Mouse (Mus musculus) Patski (cell line): ENCODE data around the gene 3110082J24Rik. TPM values are rescaled to one million over a fixed set of nuclear protein-coding genes. Genes with fewer than 3 reads are reported as not detected.

Experiments used
- ATAC-seq: fragments of 100-300 bp; one replicate; pipeline ENCODE4 v1.8.0; 2021
- CTCF ChIA-PET: fragments of 350-600 bp; sonication (Branson Sonifier 250); formaldehyde crosslinking; loops from one replicate; lab custom pipeline; 2022; ENCODE audit warnings: inconsistent platforms; lab: Charles Lee
- POLR2A ChIA-PET: fragments of 350-600 bp; sonication (Branson Sonifier 250); formaldehyde crosslinking; loops from one replicate; lab custom pipeline; 2022; ENCODE audit warnings: antibody characterized with exemption, inconsistent platforms; lab: Charles Lee
- DNase-seq: peaks from one replicate; pipeline ENCODE4 v3.0.0-alpha.2; 2011; ENCODE audit warnings: low read depth, low spot score
- H3K27me3 ChIP-seq: fragments of 371-371 bp; one replicate; pipeline ENCODE4 v1.5.1; 2021
- CTCF ChIP-seq: fragments of 100-300 bp; IDR thresholded peaks from one replicate; pipeline ENCODE4 v1.5.1; 2021
- in situ Hi-C: fragments of 300-500 bp; cut with MboI; formaldehyde crosslinking; loops from 3 replicates; pipeline ENCODE4 v1.11.1; 2018; ENCODE audit warnings: low pct_unique_long_range_greater_than_20kb, mixed read lengths
- polyA plus RNA-seq: library from polyadenylated mRNA; unstranded; gene quantifications from one replicate; pipeline ENCODE4 v1.2.3, GENCODE M21; 2021

Gene 3110082J24Rik
- polyA plus RNA-seq, 1 experiment from 2014 or later = not detected

DNA sequence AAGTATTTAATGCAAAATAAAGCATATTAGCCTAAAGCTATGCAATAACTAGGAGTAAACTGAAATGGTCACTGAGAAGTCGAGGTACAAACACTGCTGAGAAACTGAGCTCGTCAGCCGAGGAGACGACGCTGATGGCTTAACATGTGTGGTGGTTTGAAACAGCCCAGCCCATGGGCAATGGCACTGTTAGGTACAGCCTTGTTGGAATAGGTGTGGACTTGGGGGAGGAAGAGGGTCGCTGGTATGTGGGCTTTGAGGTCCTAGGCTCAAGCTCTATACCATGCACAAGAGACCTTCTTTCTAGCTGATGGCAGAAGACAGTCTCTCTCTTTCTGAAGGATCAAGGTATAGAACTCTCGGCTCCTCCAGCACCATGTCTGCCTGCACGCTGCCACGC, 31.4 kb upstream of the 3110082J24Rik start:
- ChIA-PET CTCF (interaction anchor here (1.1 to 1.7 kb wide), 3 partner anchors 8 to 23 kb away, joined by 3 to 7 read pairs (median 3); no protein-coding TSS in a partner anchor), POLR2A (no interaction called here)
- DNase-seq = no peak
- TF ChIP-seq CTCF = no peak
- in situ Hi-C loops = no loop called here
- no peak for ATAC-seq
- no peaks in the 10 kb centered on the region for H3K27me3 ChIP-seq

DNA sequence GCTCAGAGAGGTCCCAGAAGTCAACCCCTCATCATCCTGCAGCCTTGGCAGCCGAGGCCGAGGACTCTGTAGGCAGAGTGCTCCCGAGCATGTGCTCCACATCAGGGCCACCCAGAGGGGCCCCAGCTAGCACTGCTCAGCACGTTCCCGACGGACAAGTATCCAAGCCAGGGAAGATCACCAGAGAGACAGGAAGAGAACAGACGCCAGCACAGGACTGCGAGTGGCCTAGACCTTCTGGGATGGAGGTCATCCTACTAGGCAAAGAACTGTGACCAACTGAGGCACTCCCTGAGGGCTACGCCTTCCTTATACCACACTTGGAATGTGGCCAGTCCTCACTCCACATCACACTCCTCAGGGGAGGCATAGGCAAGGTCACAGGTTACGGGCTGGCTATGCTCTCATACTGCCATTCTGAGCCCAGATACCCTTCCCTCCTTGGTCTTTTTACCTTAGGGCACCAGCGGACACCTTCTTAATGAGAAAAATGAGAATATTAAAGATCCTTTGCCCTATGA, 29.9 kb upstream of the 3110082J24Rik start:
- POLR2A ChIA-PET = no interaction called here

DNA sequence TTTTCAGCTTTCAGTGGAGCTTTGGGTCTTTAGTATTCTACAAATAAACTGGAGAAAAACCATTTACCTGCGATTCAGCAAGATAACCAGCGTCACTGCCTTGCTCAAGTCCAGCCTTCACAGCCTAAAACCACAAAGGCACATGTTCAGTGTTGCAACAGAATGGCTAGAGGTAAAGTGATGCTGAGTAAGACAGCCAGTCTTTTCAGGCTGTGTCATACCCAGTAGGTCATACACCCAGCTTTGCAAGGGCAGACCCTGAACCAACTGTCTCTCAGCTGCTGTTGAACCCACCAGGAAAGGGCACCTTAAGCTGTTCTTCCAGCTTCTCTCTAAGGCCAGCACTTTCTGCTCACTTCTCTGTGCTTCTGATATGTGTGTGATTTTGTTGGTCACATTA, 26.3 kb upstream of the 3110082J24Rik start:
- in situ Hi-C loops = no loop called here
- ATAC-seq = no peak
- TF ChIP-seq CTCF = no peak
- CTCF ChIA-PET = interaction anchor here (1.3 to 2.2 kb wide), 3 partner anchors 8 to 18 kb away, joined by 4 to 6 read pairs (median 5); no protein-coding TSS in a partner anchor
- POLR2A ChIA-PET = no interaction called here
- DNase-seq = no peak
- no peaks in the 10 kb centered on the region for H3K27me3 ChIP-seq

More for the DNA sequence above, 29.9 kb upstream of the 3110082J24Rik start:
- TF ChIP-seq CTCF = no peak
- ATAC-seq = no peak
- CTCF ChIA-PET = no interaction called here
- no peak for DNase-seq
- in situ Hi-C loops = no loop called here
- H3K27me3 ChIP-seq = no peaks in the 10 kb centered on the region

DNA sequence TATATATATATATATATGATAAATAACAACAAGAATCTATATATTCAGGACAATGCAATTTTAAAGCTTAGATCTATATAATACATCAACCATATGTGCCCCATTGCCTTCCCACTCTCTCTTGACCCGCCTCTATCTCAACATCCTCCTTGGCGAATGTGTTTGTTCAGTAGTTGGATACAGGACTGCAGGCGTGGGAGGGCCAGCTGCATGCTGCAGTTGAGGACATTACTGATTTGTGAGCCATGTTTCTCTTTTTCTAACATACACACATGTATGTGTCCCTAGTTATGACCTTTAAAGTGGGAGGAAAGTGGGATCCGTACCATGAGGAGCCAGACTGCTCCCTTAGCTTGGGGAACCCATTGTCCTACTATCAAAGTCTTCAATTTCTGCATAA, 25.4 kb upstream of the 3110082J24Rik start:
- POLR2A ChIA-PET = interaction anchor here (0.8 to 1.1 kb wide), 2 partner anchors 13 to 20 kb away, joined by 3 read pairs; no protein-coding TSS in a partner anchor
- DNase-seq (no peak), ATAC-seq (no peak)
- no peaks in the 10 kb centered on the region for H3K27me3 ChIP-seq
- in situ Hi-C loops = no loop called here
- no peak for TF ChIP-seq CTCF
- CTCF ChIA-PET = interaction anchor here (1.3 to 2.2 kb wide), 3 partner anchors 9 to 17 kb away, joined by 4 to 6 read pairs (median 5); no protein-coding TSS in a partner anchor

DNA sequence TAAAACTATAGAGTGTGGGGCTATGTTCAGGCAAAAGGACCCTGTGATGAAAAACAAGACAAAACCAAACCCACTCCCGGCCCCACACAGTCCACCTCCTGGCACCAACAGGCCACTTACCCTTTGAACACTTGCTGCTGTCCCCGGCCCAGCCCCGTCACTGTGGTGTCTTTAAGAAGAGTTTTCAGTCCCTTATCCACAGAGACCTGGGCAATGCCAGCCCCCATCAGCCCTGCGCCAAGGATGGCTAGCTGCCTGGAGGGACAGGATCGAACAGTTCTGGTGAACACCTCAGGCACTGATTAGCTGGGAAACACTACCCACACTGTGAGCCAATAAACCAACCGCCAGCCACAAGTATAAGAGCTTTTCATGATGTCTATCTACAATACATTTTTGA, 22.8 kb upstream of the 3110082J24Rik start:
- ChIA-PET POLR2A (no interaction called here), CTCF (interaction anchor here (2.0 kb wide), 1 partner anchor 9 kb away, joined by 7 read pairs; no protein-coding TSS in a partner anchor)
- no peaks in the 10 kb centered on the region for H3K27me3 ChIP-seq
- DNase-seq = no peak
- in situ Hi-C loops = no loop called here
- ATAC-seq = no peak
- TF ChIP-seq CTCF = no peak

DNA sequence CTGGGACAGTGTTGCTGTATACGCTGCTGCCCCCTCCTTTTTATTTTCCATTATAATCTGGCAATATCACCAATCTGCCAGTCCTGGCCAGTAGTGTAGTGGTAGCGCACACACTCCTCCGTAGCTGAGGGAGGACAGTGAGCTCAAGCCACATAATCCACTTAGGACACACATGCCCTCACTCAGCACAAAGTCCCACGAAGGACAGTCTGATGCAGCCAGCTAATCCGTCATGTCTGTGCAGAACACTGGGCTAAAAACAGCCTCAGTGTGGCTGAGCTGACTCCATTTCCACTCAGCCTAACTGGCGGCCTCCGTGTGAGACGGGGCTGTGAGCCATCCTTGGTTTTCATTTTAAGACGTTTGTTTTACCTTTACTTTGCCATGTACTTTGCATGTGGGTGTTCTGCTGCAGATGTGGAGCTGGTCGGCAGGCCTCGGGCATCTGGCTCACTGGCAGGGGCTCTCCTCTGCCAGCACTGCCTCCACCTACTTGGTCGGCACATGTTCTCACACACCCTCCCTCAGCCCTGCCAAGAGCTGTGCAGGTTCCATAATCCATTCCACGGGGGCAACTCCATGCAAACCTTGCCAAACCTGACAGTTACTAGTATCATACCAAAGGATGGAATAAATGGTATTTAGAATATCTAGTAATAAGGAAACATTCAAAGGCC, 22.2 kb upstream of the 3110082J24Rik start:
- no peak for ATAC-seq
- in situ Hi-C loops = no loop called here
- no peaks in the 10 kb centered on the region for H3K27me3 ChIP-seq
- CTCF ChIA-PET = interaction anchor here (2.0 kb wide), 1 partner anchor 10 kb away, joined by 7 read pairs; no protein-coding TSS in a partner anchor
- POLR2A ChIA-PET = no interaction called here
- no peak for TF ChIP-seq CTCF
- no peak for DNase-seq

DNA sequence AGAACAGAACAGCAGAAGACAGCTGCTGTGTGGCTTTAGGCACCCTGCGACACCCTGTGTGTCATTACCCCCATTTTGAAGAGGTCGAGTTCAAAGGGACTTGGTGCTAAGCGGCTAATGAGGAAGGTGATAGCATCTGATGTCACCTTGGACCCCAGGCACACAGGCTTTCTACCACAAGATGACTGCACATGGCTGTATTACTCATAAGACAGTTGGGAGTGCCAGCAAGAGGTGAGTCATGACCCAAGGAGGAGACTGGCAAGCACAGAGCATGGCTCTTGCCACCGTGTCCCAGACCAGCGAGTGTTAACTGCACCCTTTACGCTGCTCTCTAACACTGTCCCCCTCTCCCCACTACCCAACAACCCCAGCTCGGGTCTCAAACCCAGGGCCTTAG, 20.9 kb upstream of the 3110082J24Rik start:
- no peaks in the 10 kb centered on the region for H3K27me3 ChIP-seq
- ATAC-seq (peak; percentile 87), DNase-seq (peak; percentile 41)
- no peak for TF ChIP-seq CTCF
- in situ Hi-C loops = no loop called here
- ChIA-PET CTCF (interaction anchor here (1.3 to 2.4 kb wide), 2 partner anchors 11 to 19 kb away, joined by 3 to 7 read pairs; no protein-coding TSS in a partner anchor), POLR2A (no interaction called here)

DNA sequence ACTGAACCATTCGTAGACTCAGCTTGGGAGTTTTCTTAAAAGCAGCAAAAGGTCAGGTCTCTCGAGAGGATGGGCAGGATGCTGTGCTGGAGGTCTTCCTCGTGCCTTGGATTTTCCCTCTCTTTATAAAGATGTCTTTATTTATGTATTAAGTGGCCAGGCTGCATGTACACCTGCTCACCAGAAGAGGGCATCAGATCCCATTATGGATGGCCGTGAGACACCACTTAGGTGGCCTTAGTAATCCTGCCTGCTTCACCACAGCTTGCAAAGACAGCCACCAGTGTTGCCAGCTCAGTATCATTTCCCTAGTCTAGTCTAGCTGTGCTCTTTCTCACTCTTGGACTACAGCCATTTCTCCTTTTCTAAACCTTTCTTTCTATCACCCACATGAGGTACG, 19.7 kb upstream of the 3110082J24Rik start:
- in situ Hi-C loops = no loop called here
- no peak for DNase-seq
- POLR2A ChIA-PET = no interaction called here
- no peak for TF ChIP-seq CTCF
- no peak for ATAC-seq
- no peaks in the 10 kb centered on the region for H3K27me3 ChIP-seq
- CTCF ChIA-PET = interaction anchor here (1.5 to 2.4 kb wide), 2 partner anchors 9 to 18 kb away, joined by 5 to 7 read pairs; no protein-coding TSS in a partner anchor

DNA sequence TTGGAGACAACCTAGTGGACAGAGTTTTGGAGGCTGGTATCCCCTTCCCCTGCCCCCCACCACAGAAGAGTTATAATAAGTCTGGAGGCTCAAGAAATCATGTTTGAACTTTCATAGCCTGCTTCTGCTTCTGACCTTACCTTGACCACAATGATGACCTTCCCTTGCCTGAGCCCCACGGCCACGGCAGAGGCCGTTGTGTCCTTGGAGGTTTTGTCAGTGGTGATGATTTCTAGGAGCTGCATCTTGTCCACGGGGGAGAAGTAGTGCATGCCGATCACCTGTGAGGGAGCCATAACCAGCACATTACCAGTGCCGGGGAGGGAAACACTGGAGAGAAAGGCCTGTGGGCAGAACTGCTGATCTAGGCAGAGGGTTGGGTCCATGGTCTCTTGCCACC, 16.6 kb upstream of the 3110082J24Rik start:
- in situ Hi-C loops = no loop called here
- POLR2A ChIA-PET = no interaction called here
- H3K27me3 ChIP-seq = no peaks in the 10 kb centered on the region
- ATAC-seq (no peak), DNase-seq (no peak)
- CTCF ChIA-PET = interaction anchor here (0.8 to 1.2 kb wide), 2 partner anchors 9 to 10 kb away, joined by 3 to 5 read pairs; no protein-coding TSS in a partner anchor
- no peak for TF ChIP-seq CTCF

DNA sequence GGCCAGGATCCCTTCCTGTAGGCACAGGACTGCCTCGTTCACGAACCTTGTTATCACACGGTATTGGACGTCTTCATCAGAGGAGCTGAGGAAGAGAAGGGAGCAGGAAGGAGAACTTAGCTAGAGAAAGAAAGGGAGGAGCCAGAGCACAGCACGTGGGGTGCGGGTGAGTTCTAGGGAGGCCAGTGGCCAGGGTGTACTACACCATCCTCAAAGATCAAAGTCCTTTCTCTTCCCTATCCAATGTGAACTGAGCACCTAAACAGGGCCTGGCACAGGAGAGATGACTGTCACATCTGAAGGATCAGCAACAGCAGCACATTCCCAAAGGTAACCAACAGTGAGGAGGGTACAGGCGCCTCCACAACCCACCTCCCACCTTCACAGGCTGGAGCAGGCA, 14.2 kb upstream of the 3110082J24Rik start:
- no peak for TF ChIP-seq CTCF
- ATAC-seq (no peak), DNase-seq (no peak)
- in situ Hi-C loops = no loop called here
- H3K27me3 ChIP-seq = no peaks in the 10 kb centered on the region
- ChIA-PET POLR2A (no interaction called here), CTCF (no interaction called here)

DNA sequence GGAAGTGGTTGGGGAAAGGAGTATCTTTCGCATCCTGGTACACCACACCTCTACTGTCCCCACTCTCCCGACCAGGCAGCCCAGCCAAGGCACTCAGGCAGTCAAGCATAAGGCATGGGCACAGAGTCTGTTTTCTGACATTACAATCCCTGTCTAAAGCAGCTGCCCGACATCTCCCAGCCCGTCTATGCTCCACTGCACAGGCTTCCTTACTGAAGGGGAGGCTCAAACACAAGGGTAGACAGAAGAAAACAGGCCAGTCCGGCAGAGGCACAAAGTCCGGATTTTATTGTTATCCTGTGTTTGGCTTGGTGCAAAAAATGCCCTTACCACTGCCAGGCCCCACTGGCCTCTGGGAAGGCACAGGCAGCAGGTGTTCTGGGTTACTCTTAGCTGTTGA, 13.3 kb upstream of the 3110082J24Rik start:
- ChIA-PET CTCF (no interaction called here), POLR2A (no interaction called here)
- H3K27me3 ChIP-seq = no peaks in the 10 kb centered on the region
- DNase-seq (no peak), ATAC-seq (no peak)
- in situ Hi-C loops = loop anchor here (10.0 kb wide), 1 partner anchor 294 kb away; no protein-coding TSS in a partner anchor
- TF ChIP-seq CTCF = no peak
